Mouse (Mus musculus) midbrain, embryonic 12.5 days (tissue): ENCODE results near the gene Dlgap1. TPM values are rescaled to one million over a fixed set of nuclear protein-coding genes. Genes with fewer than 3 reads are reported as not detected.

Source experiments
- ATAC-seq: fragments of 200-750 bp; cut with Nextera tagmentation; 2 replicates; pipeline ENCODE4 v1.8.0; 2017; ENCODE audit warnings: low read depth, moderate TSS enrichment, moderate library complexity; ENCODE audit not compliant: low FRiP score
- H3K27ac ChIP-seq: fragments of 300-500 bp; sonication (generic); replicated peaks from 2 replicates; pipeline ENCODE4 v1.5.1; 2016; ENCODE audit warnings: mild to moderate bottlenecking
- H3K27me3 ChIP-seq: fragments of 300-500 bp; sonication (generic); 2 replicates; pipeline ENCODE4 v1.6.1; 2016; ENCODE audit warnings: mild to moderate bottlenecking
- H3K36me3 ChIP-seq: fragments of 300-500 bp; sonication (generic); 2 replicates; pipeline ENCODE4 v1.6.1; 2016
- H3K4me1 ChIP-seq: fragments of 300-500 bp; sonication (generic); 2 replicates; pipeline ENCODE4 v1.6.1; 2016
- H3K4me2 ChIP-seq: fragments of 300-500 bp; sonication (generic); replicated peaks from 2 replicates; pipeline ENCODE4 v1.6.1; 2016; ENCODE audit warnings: mild to moderate bottlenecking, moderate library complexity
- H3K4me3 ChIP-seq: fragments of 300-500 bp; sonication (generic); 2 replicates; pipeline ENCODE4 v1.5.1; 2016; ENCODE audit warnings: mild to moderate bottlenecking
- H3K9ac ChIP-seq: fragments of 300-500 bp; sonication (generic); replicated peaks from 2 replicates; pipeline ENCODE4 v1.6.1; 2016; ENCODE audit warnings: mild to moderate bottlenecking, moderate library complexity
- H3K9me3 ChIP-seq: fragments of 300-500 bp; sonication (generic); 2 replicates; pipeline ENCODE4 v1.6.1; 2016; ENCODE audit warnings: mild to moderate bottlenecking
- WGBS: fragments of 180-500 bp; shearing (Covaris S2); methylation state at CpG from one replicate; pipeline ENCODE4 v1.1.7; 2016; 5-methylcytosine and 5-hydroxymethylcytosine counted together
- polyA plus RNA-seq: library from polyadenylated mRNA; unstranded; fragments of >200 nt; fragmentation: Nextera tagmentation; extraction: Ambion mirVana; gene quantifications from 2 replicates; pipeline ENCODE4 v1.2.1, GENCODE M21; 2016

Gene Dlgap1
- polyA plus RNA-seq, 1 experiment from 2014 or later = 4.8 TPM

DNA sequence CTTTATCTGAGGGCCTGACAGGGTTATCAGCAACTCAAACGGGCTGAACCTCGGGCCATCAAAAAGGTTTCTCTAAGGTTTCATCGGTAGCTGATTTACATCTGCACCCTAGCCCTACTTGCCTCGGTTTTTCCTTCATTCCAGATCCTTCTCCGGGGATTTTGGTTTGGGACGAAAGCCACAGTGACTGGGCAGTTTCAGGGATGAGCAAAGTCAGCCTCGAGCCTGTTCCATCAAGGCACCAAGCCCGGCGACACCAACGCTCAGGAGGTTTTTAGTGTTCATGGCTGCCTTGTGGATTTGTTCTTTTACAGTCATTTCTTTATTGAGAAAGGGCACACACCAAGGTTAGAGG, 779.6 kb downstream of the Dlgap1 start:
- 0 out of 2 replicates have a peak overlapping the region, but pooled peaks have one; percentile 20 for H3K9ac ChIP-seq
- peak overlapping the region; percentile 31 for H3K4me3 ChIP-seq
- ATAC-seq = no peak

DNA sequence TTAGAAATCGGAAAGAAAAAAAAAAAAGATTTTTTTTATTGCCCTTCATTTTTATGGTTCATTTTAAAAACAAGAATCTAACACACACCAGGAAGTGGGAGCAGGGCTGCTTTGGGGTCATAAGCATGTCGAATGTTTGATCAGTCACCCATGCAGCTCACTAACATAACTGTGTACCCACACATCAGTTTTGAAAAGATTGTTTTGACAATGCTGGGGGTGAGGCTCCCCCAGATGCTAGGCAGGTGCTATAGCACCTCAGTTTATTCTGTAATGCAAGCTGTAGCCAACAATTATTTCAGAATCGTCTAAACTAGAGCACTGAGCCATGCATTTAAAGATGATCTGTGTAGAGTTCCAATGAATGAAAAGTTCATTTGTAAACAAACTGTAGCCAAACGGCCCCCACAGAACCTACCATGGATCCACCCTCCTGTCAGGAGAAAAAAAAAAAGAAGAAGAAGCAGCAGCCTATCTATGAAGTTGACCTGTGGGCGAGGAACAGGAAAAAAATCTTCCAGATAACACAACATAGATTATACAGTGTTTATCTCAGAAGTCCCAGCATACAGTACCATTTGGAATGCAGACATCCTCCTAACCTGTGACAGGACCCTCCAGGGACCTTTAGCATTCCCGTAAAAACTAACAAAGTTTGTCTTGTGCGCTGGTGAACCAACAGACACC, 780.2 kb downstream of the Dlgap1 start:
- ATAC-seq = no peak
- Histone ChIP-seq H3K4me1 (peaks cover 33% of the 10 kb centered on the region), H3K9me3 (no peaks in the 10 kb centered on the region), H3K27ac (no peak overlapping the region), H3K9ac (no peak overlapping the region), H3K36me3 (no peaks in the 10 kb centered on the region), H3K4me3 (no peak overlapping the region), H3K27me3 (peaks cover 72% of the 10 kb centered on the region), H3K4me2 (no peak overlapping the region)
- 43% methylated on average over 7 of the region's 7 CpGs for WGBS

More for the DNA sequence above, 779.6 kb downstream of the Dlgap1 start:
- Histone ChIP-seq H3K27ac (peak overlapping the region; percentile 66), H3K27me3 (peaks cover 65% of the 10 kb centered on the region), H3K36me3 (no peaks in the 10 kb centered on the region), H3K4me2 (peak overlapping the region; percentile 47), H3K9me3 (no peaks in the 10 kb centered on the region), H3K4me1 (peaks cover 33% of the 10 kb centered on the region)
- WGBS = 7% methylated on average over 10 of the region's 10 CpGs

DNA sequence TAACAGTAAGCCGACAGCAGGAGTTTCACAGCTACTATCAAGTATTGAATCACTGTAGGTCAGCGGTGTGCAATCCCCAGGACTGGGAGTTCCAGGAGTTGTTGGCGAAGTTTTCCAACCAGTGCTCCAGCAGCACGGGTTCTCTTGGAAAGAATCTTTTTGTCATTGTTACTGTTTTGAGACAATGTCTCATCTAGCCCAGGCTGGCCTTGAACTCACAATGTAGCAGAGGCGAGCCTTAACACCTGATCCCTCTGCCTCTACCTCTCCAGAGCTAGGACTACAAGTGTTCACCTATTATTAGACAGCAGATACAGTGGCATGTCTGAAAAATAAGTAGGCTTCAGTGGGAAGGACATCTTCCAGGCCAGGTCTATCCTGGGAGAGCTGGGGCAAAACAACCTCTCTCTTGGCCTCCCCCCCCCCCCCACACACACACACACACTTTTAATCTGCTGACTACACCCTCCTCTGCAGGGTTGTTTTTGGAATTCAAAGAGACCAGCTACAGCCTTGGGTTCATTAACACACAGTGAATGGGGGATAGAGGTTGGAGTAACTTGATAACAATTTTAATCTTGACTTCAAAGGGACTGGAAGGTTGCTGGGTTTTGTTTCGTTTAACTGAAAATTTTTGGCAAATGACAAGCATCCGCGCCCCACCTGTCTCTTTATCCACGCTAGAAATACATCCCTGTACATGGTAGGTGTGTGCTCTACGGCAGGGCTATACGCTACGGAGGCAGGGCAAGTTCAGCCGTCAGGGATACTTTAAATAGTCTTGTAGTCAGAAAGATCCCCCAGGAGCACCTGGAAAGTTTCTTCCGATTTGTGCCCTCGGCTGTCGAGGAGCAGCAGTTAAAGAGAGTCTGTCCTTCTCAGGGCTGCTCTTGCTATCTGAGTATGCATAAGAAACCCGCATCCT, 781.6 kb downstream of the Dlgap1 start:
- H3K9me3 ChIP-seq = no peaks in the 10 kb centered on the region
- peak overlapping the region; percentile 58 for H3K4me2 ChIP-seq
- 37% methylated on average over 17 of the region's 17 CpGs for WGBS
- peak overlapping the region; percentile 37 for H3K4me3 ChIP-seq
- H3K27me3 ChIP-seq = peaks cover 73% of the 10 kb centered on the region
- no peak overlapping the region for H3K27ac ChIP-seq
- H3K36me3 ChIP-seq = no peaks in the 10 kb centered on the region
- peaks cover 37% of the 10 kb centered on the region for H3K4me1 ChIP-seq
- no peak for ATAC-seq
- peak overlapping the region; percentile 4; the same call in 1 of the 2 replicates for H3K9ac ChIP-seq

DNA sequence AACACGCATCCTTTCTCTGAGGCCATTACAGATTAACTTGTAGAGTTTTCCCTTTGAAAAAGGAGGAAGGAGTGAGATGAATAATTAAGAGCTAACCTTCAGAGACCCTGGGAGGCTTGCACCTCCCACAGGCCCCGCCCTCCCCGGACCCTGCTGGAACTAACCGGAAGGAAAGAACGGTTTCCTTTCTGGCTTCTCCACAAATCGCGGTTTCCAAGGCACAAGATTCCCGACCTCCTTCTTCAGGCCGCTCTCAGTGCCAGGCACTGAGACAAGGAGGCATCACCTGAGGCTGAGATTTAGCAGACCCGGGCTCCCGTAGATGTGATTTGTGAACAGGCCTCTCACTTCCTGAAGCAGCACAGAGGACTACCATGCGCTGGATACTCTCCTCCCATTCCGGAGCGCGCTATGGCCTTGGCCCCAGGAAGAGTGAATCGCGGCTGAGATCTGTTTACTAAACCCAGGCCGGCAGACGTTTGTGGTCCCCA, 782.3 kb downstream of the Dlgap1 start:
- ATAC-seq = no peak

DNA sequence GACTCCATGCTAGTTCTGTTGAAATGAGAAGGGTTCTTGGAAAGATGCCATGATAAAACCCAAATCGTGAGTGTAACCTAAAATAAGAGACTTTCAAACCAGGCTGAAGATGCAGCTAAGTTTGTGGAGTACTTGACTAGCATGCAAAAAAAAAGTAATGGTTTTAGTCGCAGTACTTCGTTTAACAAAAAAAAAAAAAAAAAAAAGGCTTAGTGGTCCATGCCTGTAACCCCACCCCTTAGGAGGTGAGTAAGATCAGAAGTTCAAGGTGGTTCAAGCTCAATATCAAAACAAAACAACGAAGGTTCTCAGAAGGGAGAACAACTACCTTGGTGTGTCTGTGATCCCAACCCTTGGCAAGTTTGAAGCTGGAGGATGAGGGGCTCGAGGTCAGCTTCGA, 782.8 kb downstream of the Dlgap1 start:
- Histone ChIP-seq H3K4me2 (peak overlapping the region; percentile 58), H3K27me3 (peaks cover 62% of the 10 kb centered on the region), H3K36me3 (no peaks in the 10 kb centered on the region), H3K27ac (no peak overlapping the region), H3K4me1 (peaks cover 37% of the 10 kb centered on the region), H3K9me3 (no peaks in the 10 kb centered on the region), H3K9ac (0 out of 2 replicates have a peak overlapping the region, but pooled peaks have one; percentile 4), H3K4me3 (no peak overlapping the region)
- WGBS = 62% methylated on average over 6 of the region's 6 CpGs
- no peak for ATAC-seq

More for the DNA sequence above, 782.3 kb downstream of the Dlgap1 start:
- peaks cover 67% of the 10 kb centered on the region for H3K27me3 ChIP-seq
- H3K4me1 ChIP-seq = peaks cover 42% of the 10 kb centered on the region
- no peak overlapping the region for H3K27ac ChIP-seq
- H3K9ac ChIP-seq = peak overlapping the region; percentile 4; the same call in 1 of the 2 replicates
- no peaks in the 10 kb centered on the region for H3K9me3 ChIP-seq
- peak overlapping the region; percentile 58 for H3K4me2 ChIP-seq
- no peaks in the 10 kb centered on the region for H3K36me3 ChIP-seq
- peak overlapping the region; percentile 37 for H3K4me3 ChIP-seq
- WGBS = 5% methylated on average over 19 of the region's 19 CpGs

DNA sequence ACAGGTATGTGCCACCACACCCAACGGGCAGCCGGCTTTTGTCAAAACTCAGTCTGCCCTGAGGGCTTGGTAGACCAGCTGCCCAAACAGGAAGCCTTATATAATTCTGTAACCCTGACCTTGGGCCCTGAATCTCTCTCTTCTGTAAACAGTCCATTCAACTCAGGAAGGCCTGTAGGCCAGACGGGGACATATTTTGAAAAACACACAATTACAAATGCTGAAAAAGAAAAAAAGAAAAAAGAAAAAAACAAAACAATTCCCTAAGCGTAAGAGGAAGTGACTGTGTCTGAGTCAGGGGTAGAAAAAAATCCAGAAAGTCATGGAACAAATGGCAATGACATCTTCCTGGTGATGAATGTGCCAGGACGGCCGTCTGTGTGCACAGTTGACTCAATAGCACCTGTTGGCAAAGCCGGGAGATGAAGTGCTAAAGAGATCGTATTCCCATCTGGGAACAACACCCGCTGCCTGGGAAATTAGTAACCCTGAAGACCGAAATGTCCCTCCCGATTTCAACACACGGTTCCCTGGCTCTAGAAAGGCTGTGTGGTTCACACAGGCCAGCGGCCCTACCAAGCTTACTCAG, 784.7 kb downstream of the Dlgap1 start:
- H3K4me2 ChIP-seq = no peak overlapping the region
- peaks cover 23% of the 10 kb centered on the region for H3K4me1 ChIP-seq
- no peak overlapping the region for H3K9ac ChIP-seq
- WGBS = 82% methylated on average over 13 of the region's 13 CpGs
- ATAC-seq = no peak
- H3K27me3 ChIP-seq = peaks cover 57% of the 10 kb centered on the region
- no peak overlapping the region for H3K4me3 ChIP-seq
- H3K36me3 ChIP-seq = no peaks in the 10 kb centered on the region
- H3K27ac ChIP-seq = no peak overlapping the region
- no peaks in the 10 kb centered on the region for H3K9me3 ChIP-seq

DNA sequence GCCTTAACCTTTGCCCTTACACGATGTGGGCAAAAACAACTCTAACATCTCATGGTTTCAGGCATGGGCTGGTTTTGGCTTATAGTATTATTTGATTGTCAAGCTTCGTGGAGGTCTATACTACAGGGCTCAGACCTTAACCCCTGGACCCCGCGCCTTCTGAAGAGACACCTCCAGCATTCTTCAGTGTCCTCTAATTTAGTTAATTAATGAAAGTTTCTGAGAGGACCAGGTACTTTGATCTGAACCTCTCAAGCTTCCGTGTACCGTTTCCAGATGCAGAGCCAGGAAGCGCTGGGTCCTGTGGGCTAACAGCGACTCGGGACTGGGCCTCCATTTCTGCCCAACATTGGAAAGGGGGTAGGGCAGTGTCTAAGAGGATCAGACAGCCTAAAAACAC, 785.2 kb downstream of the Dlgap1 start:
- Histone ChIP-seq H3K4me2 (no peak overlapping the region), H3K9me3 (no peaks in the 10 kb centered on the region), H3K27ac (no peak overlapping the region), H3K4me1 (peaks cover 20% of the 10 kb centered on the region), H3K27me3 (peaks cover 52% of the 10 kb centered on the region), H3K4me3 (no peak overlapping the region), H3K9ac (no peak overlapping the region), H3K36me3 (no peaks in the 10 kb centered on the region)
- no peak for ATAC-seq
- 80% methylated on average over 9 of the region's 9 CpGs for WGBS

DNA sequence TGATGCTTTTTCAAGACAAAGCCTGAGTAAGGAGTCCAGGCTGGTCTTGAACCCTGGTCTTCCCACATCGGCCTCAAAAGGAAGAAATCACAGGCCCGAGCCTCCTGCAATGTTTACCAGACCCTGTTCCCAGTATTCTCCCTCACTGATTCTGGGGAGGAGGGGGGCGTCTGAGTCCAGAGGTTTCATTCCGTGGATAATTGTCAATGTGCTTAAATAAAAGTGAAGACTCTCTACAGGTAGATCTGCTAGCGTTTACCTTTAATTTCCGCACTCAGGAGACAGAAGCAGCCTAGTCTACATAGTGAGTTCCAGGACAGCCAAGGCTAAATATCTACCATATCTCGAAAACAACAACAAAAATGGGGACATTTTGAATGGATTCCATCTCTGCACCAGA, 785.8 kb downstream of the Dlgap1 start:
- peaks cover 46% of the 10 kb centered on the region for H3K27me3 ChIP-seq
- ATAC-seq = no peak
- no peak overlapping the region for H3K9ac ChIP-seq
- no peak overlapping the region for H3K27ac ChIP-seq
- H3K36me3 ChIP-seq = no peaks in the 10 kb centered on the region
- H3K9me3 ChIP-seq = no peaks in the 10 kb centered on the region
- WGBS = 53% methylated on average over 7 of the region's 7 CpGs
- H3K4me1 ChIP-seq = peaks cover 19% of the 10 kb centered on the region
- H3K4me3 ChIP-seq = 0 out of 2 replicates have a peak overlapping the region, but pooled peaks have one; percentile 29
- peak overlapping the region; percentile 60 for H3K4me2 ChIP-seq

DNA sequence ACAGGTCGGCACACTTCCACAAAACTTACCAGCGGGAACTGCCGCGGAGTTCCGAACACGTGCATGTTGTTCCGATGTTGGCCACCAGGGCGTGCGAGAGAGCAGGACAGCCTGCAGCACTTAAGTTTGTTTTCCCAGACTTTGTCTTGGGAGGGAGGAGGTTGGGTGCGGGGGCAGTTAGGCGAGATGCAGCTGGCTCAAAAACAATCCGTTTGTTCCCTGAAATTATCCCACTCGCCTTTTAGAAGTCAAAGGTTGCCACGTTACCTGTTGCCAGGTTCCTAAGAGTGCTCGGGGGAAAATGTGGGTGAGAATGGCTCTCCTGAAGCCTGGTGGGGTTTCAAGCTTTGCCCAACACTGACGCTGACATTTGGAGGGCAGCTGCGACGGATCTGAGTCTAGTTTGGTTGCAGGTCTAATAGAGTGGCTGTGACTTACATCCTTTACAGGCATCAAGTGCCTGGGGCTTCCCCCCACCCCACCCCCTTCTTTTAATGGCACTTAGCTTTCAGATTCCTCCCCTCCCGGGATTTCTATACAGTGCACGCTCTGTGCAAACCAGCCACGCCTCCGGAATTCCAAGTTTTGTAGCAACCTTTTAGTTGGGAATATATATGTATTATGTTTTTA, 786.3 kb downstream of the Dlgap1 start:
- peak; percentile 51 for ATAC-seq

DNA sequence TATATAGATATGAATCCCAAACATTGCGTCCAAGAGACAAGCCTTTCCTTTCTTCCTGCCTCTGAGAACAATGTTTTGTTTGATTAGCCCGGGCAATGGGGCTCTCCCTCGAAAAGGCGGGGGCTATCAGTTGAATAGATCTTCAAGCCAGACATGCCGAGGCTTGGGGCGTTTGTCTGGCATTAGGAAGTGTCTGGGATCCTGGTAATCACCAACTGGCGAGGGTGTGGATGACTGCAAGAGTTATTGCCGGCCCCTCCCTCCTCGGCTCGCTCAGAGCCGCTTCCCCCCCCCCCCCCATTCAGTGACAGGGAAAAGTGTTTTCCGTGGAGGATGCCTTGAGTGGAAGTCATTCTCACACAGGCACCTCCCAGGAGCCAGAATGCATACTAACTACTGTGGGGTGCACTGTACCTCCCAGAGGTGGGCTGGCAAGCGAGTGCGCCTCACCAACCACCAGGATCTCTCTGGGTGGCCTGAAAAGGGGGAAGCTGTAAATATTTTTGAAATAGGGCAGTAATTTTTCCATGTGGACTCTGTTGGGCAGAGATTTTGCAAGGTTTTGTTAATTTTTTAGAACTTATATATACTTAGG, 786.9 kb downstream of the Dlgap1 start:
- Histone ChIP-seq H3K4me1 (peaks cover 15% of the 10 kb centered on the region), H3K27ac (peak overlapping the region; percentile 79), H3K9me3 (no peaks in the 10 kb centered on the region), H3K4me2 (peak overlapping the region; percentile 60), H3K27me3 (peaks cover 37% of the 10 kb centered on the region), H3K4me3 (peak overlapping the region; percentile 29), H3K36me3 (no peaks in the 10 kb centered on the region), H3K9ac (peak overlapping the region; percentile 48)
- 7% methylated on average over 14 of the region's 14 CpGs for WGBS
- peak; percentile 51 for ATAC-seq

More for the DNA sequence above, 786.3 kb downstream of the Dlgap1 start:
- Histone ChIP-seq H3K27ac (peak overlapping the region; percentile 79), H3K27me3 (peaks cover 43% of the 10 kb centered on the region), H3K4me2 (peak overlapping the region; percentile 60), H3K9me3 (no peaks in the 10 kb centered on the region), H3K9ac (peak overlapping the region; percentile 48), H3K4me3 (peak overlapping the region; percentile 29), H3K36me3 (no peaks in the 10 kb centered on the region), H3K4me1 (peaks cover 19% of the 10 kb centered on the region)
- 1% methylated on average over 22 of the region's 22 CpGs for WGBS

DNA sequence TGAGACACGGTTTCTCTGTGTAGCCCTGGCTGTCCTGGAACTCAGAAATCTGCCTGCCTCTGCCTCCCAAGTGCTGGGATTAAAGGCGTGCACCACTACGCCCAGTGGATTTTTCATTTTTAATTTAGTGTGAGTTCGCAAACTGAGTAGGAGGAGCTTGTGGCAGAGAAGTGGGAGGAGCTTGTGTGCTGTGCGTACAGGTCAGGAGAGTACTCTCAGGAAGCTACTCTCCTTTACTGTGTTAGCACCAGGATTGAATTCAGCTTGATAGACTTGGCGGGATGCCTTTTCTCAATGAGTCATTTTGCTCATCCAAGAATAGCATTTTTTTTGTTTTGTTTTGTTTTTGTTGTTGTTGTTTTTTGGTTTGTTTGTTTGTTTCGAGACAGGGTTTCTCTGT, 793.1 kb downstream of the Dlgap1 start:
- H3K27me3 ChIP-seq = no peaks in the 10 kb centered on the region
- no peaks in the 10 kb centered on the region for H3K36me3 ChIP-seq
- H3K9ac ChIP-seq = no peak overlapping the region
- ATAC-seq = no peak
- H3K4me2 ChIP-seq = no peak overlapping the region
- no peaks in the 10 kb centered on the region for H3K4me1 ChIP-seq
- no peak overlapping the region for H3K27ac ChIP-seq
- no peak overlapping the region for H3K4me3 ChIP-seq
- 95% methylated on average over 7 of the region's 7 CpGs for WGBS
- H3K9me3 ChIP-seq = no peaks in the 10 kb centered on the region
